Mouse (Mus musculus) urinary bladder, postnatal 36 days (tissue): Measurements from ENCODE around the gene Mst1.

Experiments
- DNase-seq, 2 experiments: peaks; one replicate each; pipeline ENCODE4 v3.0.0; 2022; ENCODE audit warnings: low spot score in 2 of 2, mixed read lengths in 1 of 2

Gene Mst1

DNA sequence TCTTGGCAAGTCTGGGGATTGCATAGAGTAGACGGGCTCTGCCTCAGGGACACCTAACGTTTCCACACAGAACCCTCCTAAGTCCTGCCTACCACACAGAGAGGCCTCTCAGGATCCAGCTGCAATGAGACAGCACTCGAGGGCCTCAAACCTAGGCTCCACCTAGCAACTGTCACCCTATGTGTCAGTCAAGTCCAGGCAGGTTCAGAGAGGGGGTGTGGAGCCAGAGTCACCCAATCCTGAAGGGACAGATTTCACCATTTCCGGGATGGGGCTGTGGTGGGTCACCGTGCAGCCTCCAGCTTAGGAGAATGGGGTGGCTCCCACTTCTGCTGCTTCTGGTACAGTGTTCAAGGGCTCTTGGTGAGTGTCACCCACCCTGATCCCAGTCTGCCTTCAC is at the start of gene Mst1:
TSS of gene Mst1 (plus strand) at position 269 of the 400 bp plus-strand sequence.
- DNase-seq: peak in 1 of 2 experiments; percentile 50

DNA sequence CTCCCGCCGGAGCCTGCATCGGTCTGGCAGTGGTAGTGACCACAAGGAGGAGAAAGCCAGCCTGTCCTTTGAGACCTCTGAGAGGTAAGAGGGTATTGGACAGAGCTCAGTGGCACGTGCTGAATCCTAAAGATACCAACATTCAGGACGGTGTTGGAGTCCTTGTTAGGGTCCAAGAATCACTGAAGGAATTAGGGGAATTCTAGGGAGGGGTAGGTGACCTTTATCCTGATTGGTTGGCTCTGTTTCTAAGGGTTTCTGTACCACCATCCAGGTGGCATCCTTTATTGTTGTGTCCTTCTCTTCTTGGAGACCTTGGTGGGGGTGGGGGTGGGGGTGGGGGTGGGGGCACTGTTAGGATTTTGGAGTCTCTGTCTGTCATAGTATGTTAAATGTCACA is 48.1 kb upstream of the Mst1 start:
- no peak for DNase-seq

DNA sequence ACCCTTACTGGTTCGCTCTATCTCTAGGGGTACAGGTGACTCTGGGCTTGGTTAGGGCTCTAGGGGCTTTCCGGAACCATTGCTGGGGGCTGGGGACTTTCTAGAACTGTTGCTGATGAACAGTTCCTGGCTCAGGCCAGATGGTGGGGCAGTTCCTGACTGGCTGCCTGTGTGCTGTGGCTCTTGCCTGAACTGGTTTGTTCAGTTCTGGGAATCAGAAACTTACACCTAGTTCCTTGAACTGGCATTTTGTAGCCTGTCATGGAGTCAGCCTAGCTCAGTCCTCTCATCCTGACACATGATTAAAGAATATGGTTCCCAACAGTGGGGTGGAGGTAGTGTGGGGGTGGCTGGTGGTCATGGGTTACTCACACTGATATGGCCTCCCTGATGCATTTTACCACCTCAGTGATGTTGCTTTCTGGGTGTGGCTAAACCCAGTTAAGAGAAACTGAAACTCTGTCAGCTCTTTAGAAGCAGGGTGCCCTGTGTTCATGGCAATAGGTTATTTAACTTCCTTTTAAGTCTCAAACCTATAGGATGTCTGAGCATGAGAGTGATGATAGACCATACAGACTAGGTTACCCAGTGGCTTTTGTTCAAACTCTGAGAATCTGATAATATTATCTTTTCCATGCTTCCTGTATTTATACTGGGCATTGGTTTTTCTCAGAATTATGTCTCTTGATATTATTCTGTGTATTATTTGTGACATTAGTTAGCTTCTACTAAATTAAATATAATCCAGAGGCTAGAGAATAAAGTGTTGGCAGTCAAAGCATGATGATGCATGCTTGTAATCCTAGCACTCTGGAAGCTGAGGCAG is 44.7 kb upstream of the Mst1 start:
- DNase-seq: no peak

DNA sequence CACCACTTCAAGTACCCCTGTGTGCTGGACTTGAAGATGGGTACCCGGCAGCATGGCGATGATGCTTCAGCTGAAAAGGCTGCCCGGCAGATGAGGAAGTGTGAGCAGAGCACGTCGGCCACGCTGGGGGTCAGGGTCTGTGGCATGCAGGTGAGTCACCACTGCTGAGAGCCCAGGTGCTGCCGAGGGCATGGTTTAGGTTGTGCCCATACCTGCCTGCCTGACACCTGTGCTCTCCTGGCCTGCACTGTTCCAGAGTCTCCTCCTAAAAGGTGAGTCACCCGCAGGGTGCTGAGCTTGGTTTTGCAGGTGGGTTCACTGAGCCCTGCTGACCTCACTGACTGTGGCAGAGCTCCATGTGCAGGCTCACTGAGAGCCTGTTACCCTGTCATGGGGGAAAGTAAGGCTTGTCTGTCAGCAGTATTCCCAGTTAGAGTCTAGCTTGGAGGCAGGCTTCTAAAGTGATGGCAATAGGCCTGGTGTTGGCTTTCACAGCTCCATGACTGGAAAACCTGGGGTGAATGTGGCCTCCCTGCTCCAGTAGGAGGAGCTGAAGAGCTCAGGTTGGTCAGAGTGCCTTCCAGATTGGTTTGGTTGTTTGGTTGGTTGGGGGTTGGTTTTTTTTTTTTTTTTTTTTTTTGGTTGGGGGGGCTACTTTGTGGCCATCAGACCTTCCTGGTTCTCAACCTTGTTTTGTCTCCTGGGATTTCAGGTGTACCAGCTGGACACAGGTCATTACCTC is 35.3 kb upstream of the Mst1 start:
- DNase-seq: peak in 1 of 2 experiments; percentile 42

DNA sequence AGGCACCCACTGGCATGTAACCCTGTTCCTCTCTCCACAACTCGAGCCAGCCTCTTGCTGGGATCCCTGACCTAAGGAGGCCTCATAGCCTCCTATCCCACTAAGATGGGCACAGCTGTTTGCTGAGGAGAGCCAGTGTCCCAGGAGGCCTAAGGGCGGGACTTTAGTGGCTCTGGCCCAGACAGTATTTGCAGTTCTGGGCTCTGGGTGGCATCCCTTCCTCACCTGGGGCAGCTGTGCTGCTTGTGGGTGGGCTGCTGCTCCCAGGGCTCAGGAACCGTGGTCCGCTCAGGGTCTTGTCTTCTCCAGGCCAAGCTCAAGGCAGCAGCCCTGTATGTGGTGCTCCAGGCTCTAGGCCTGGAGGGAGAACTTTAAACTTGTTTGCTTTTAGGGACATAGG is 33.7 kb upstream of the Mst1 start:
- no peak for DNase-seq

DNA sequence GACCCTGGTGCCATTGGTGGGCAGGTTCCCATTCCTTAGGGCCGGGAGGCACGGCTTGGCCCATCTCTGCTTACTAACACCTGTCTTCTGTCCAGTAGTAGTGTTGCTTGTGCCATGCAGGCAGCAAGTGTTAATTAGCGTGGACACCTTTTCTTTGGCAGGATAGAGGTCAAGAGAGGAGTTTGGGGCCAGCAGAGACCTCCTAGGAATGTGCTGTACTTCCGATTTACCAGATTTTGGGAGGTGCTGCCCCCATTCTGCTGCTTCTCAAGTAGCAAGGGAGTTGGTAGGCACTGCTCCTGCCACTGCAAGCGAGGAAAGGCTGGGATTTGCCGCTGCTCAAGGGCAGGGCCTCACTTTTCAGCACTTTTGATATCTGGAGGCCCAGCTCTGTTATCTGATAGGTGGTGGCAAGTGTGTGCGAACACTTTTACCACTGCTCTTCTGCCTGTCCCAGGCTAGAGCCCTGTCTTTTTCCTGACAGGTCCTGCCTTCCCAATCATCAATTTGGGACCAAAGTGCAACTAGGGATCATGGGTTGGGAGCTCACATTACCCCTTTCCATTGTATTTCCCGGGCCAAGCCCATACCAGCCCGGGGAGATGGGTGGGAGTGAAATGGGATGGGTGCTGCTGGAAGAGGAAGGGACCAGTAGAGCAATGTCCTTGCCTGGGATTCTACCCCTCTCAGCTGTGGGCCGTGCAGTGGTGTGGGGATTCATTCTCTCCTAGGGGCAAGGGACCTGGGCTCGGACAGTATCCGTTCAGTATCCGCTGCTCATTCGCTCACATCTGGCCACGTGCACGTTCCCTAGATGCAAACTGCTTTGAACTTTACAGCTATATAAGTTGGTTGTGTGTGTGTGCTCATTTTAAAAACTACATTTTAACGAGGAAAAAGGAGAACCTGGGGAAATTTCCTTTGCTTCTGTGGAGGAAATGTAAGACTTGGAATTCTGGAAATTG is 32.4 kb upstream of the Mst1 start:
- no peak for DNase-seq

DNA sequence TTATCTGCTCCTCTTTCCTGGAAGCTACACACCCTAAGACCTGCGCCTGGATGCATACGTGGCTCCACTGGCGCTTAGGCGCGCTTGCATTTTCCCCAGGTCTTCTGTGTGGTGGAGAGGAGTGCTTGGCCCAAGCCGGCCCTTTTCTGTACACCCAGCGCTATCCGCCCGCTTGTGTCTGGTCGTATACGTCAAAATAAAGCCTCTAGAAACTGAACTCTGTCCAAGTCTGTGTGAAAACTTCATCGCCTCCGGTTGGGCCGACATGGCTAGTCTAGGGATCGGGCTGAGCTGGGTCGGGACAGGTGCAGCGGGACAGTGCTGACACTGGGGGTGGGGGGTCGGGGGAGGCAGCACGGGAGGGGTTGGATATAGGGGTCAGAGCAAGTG is 31.7 kb upstream of the Mst1 start:
- no peak for DNase-seq

DNA sequence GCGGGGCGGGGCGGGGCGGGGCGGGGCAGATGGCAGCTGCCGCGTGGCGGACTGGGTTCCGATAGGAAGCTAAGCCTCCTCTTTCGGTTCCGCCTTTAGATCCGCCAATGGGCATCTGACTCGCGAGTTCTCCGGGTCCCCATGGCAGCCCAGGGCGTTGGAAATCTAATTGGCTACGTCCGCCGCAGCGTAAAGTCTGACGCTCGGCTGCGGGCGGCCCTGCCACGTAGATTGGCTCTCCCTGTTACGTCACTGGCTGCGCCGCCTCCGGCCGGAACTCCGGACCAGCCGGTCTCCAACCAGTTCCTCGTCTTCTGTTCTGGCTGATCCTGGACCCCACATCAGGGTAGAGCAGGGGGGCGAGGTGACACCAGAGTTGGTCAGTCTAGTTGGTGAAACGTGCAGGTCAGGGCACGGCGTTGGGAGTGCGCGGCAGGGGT is 31.2 kb upstream of the Mst1 start, which contains the start of gene Gmppb:
TSS of gene Gmppb (plus strand) at position 227 of the 440 bp plus-strand sequence.
- DNase-seq: peak; percentile 93 to 98

DNA sequence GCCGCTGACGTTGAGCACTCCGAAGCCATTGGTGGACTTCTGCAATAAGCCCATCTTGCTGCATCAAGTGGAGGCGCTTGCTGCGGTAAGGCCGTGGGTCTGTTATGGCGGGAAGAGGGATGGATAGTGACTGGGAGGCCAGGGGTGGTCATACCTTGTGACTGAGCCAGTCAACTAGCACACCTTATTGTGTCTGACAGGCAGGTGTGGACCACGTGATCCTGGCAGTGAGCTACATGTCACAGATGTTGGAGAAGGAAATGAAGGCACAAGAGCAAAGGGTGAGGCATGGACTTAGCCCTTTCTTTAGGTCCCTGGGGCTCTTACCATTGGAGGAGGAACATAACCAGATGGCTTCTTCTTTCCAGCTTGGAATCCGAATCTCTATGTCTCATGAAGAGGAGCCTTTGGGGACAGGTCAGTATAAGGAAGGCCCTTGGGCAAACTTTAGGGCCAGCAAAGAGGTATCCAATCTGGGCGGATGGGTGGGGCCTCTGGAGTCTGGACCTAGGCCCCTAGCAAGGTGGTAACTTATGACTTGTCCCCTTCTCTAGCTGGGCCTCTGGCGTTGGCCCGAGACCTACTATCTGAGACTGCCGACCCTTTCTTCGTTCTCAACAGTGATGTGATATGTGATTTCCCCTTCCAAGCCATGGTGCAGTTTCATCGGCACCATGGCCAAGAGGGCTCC is 30.5 kb upstream of the Mst1 start:
- DNase-seq: no peak

DNA sequence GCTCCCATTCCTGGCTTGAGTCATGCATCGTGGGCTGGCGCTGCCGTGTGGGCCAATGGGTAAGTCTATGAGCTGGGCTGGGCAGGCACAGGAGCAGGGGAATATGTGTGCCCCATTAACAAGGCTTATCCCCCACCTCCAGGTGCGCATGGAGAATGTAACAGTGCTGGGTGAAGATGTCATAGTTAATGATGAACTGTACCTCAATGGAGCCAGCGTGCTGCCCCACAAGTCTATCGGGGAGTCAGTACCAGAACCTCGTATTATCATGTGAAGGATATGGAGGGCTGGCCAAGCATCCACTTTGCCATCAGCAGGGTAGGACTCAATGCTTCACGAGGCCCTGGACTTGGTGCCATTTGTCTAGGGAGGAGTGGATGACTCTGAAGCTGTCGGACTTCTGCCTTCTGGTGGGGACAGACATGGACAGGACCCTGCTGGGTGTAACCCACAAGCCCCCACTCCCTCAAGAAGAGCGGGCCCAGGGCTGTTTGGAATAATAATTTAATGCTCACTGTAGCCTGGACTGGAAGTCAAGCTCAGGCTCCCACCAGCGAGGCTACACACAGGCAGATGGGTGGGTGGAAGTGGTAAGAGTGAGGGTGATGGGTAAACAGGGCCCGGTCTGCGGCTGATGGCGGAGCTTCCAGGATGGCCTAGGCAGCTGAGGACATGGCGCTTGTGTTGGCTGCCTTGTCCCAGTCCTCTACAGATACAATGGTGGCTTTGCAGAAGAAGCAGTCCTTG is 28.9 kb upstream of the Mst1 start:
- no peak for DNase-seq

DNA sequence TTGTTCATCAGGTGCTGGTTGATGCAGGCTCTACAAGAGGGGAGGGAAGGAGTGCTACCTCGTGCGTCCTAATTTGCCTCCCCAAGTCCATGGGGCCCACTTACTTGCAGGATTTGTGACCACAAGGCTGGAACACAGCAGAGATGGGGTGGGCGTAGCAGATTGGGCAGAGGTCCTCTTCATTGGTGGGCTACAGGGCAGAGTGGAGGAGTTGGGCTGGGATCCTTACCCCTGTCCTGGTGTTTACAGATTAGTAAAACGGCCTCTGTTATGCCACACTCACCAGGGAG is 28.4 kb upstream of the Mst1 start:
- DNase-seq: no peak

DNA sequence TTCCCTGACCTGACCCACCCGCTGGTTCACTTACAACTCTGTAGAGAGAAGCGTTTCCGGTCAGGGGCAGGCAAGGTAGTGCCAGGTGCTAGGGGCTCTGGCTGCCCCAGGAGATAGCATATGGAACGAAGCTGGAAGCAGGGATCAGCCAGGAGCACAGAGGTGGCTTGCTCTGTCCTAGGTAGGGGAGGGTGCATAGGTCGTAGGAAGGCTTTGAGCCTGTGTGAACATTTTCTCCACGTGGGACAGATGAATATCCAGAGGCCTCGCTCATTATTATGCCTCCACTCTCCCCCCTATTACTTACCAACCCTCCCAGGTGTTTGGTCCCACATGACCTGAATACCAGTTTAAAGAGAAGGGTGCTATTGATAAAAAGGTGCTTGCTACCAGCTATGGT is 27.8 kb upstream of the Mst1 start:
- no peak for DNase-seq

DNA sequence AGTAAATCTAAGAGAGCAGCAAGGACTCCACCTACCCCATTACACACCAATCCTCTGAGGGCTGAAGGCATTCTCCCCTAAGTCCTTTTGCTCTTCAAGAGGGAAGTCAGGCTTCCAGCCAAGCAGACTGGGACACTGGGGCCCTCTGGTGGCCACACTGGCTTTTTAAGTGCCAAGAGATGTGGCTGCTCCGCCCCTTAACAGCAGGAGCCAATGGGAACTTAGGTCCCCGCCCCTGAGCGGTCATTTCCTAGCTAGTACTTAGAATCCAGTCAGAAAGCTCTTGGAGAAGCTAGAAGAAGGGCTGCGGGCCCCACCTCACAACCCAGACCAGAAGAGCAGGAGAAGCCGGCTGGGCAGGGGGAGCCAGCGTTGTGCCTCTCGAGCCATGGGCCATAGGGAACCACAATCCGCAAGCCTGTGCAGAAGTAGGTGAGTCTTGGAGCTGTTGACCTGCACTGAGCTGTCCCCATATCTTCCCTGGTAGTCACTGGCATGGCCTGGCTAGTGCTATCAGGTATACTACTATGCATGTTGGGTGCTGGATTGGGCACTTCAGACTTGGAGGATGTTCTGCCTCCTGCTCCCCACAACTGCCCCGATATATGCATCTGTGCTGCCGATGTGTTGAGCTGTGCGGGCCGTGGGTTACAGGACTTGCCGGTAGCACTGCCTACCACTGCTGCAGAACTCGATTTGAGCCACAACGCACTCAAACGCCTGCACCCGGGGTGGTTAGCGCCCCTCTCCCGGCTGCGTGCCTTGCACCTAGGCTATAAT is 27.2 kb upstream of the Mst1 start, which contains the start of gene Amigo3:
TSS of gene Amigo3 (plus strand) at position 275 of the 780 bp plus-strand sequence.
- peak; percentile 97 for DNase-seq

DNA sequence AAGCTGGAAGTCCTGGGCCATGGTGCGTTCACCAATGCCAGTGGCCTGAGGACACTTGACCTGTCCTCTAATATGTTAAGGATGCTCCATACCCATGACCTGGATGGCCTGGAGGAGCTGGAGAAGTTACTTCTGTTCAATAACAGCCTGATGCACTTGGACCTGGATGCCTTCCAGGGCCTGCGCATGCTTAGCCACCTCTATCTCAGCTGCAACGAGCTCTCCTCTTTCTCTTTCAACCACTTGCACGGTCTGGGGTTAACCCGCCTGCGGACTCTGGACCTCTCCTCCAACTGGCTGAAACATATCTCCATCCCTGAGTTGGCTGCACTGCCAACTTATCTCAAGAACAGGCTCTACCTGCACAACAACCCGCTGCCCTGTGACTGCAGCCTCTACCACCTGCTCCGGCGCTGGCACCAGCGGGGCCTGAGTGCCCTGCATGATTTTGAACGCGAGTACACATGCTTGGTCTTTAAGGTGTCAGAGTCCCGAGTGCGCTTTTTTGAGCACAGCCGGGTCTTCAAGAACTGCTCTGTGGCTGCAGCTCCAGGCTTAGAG is 26.5 kb upstream of the Mst1 start:
- no peak for DNase-seq

DNA sequence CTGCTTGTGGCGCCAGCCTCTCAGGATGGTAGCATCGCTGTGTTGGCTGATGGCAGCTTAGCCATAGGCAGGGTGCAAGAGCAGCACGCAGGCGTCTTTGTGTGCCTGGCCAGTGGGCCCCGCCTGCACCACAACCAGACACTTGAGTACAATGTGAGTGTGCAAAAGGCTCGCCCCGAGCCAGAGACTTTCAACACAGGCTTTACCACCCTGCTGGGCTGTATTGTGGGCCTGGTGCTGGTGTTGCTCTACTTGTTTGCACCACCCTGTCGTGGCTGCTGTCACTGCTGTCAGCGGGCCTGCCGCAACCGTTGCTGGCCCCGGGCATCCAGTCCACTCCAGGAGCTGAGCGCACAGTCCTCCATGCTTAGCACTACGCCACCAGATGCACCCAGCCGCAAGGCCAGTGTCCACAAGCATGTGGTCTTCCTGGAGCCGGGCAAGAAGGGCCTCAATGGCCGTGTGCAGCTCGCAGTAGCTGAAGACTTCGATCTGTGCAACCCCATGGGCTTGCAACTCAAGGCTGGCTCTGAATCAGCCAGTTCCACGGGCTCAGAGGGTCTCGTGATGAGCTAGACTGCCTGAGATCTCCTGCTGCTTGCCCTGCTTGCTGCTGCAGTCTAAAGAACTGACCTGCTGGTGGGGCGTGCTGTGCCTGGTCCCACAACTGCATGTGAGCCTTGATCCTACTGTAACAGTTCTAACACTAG is 25.8 kb upstream of the Mst1 start:
- no peak for DNase-seq

DNA sequence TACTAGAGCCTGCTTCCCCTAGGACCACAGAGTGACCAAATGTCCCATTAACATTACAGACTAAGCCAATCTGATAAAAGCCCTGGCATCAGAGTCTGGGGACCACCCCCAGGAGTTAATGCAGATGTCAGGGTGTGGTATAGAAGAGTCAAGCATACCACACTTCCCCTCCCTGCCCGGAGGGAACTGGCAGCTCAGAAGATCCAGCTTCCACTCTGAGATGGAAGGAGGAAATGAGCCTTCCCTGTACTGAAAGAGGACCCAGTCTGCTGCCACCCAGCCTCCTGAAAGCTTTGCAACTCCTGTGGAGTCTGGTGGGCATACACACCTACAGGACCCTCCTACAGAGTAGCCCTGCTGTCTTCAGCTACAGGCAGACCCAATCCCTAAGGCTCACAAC is 25.2 kb upstream of the Mst1 start:
- DNase-seq: no peak

DNA sequence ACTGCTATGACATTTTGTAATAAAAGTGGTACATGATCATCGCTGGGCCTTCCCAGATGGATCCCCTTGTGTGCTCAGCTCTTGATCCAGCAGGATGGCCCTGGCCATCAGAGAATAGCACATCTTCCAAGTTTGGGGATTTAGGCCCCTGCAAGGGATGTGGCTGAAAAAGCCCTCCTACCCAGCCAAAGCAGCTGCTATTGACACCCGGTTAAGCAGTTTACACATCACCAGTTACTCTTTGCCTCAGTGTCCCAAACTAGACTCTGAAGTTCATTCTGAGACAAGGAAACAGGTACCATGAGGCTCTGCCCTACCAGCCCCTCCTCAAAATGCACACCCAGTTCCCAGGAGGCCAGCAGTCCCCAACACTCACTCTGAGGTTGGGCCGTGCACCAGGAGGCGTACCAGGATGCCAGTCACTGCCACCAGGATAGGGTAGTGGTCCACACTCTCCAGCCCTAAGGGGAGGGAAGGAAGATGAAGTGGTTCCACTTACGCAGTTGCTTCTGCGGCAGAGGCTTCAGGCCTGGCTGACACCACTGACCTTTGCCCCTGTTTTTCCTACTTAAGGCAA is 24.5 kb upstream of the Mst1 start:
- DNase-seq: no peak
